Mouse (Mus musculus) spleen, postnatal 10 days (tissue): ENCODE data around the gene Map4k5.

Experiments
- DNase-seq, 2 experiments: peaks; one replicate each; pipeline ENCODE4 v3.0.0; 2021 to 2022; ENCODE audit warnings: low spot score in 2 of 2

Gene Map4k5

GRCm38 (mm10) chr12:69788380-69788779 is 104.6 kb downstream of the Map4k5 start:
- DNase-seq, result no peak

- no peak for DNase-seq
Measured at GRCm38 (mm10) chr12:69785471-69785870, 107.5 kb downstream of the Map4k5 start.

GRCm38 (mm10) chr12:69783247-69784025 is 109.6 kb downstream of the Map4k5 start:
- DNase-seq, result peak in 1 of 2 experiments; percentile 75

- peak in 1 of 2 experiments; percentile 45 for DNase-seq
Measured at GRCm38 (mm10) chr12:69781935-69782650, 110.9 kb downstream of the Map4k5 start.

- DNase-seq, result no peak
Measured at GRCm38 (mm10) chr12:69781480-69781879, 111.5 kb downstream of the Map4k5 start.

- DNase-seq, result no peak
Measured at GRCm38 (mm10) chr12:69777957-69778356, 115.0 kb downstream of the Map4k5 start.

GRCm38 (mm10) chr12:69777341-69777730 is 115.7 kb downstream of the Map4k5 start:
- DNase-seq, result no peak

GRCm38 (mm10) chr12:69776607-69777340 is 116.2 kb downstream of the Map4k5 start:
- peak in 1 of 2 experiments; percentile 75 for DNase-seq

- DNase-seq, result no peak
Measured at GRCm38 (mm10) chr12:69768841-69769240, 124.2 kb downstream of the Map4k5 start.

GRCm38 (mm10) chr12:69767476-69768258 is 125.3 kb downstream of the Map4k5 start:
- DNase-seq, result no peak

- no peak for DNase-seq
Measured at GRCm38 (mm10) chr12:69766185-69766904, 126.7 kb downstream of the Map4k5 start.

- no peak for DNase-seq
Measured at GRCm38 (mm10) chr12:69765543-69765942, 127.5 kb downstream of the Map4k5 start.

GRCm38 (mm10) chr12:69761603-69762002 is 131.4 kb downstream of the Map4k5 start:
- no peak for DNase-seq

GRCm38 (mm10) chr12:69760743-69761406 is 132.1 kb downstream of the Map4k5 start:
- no peak for DNase-seq

- DNase-seq, result peak; percentile 37 to 64
Measured at GRCm38 (mm10) chr12:69760014-69760413, 133.0 kb downstream of the Map4k5 start.

GRCm38 (mm10) chr12:69759267-69759885 is 133.6 kb downstream of the Map4k5 start:
- DNase-seq, result peak; percentile 57 to 67

GRCm38 (mm10) chr12:69758221-69759185 is 134.5 kb downstream of the Map4k5 start:
- peak; percentile 61 to 74 for DNase-seq

GRCm38 (mm10) chr12:69757418-69758141 is 135.4 kb downstream of the Map4k5 start:
- peak; percentile 78 to 92 for DNase-seq
